Mouse (Mus musculus) urinary bladder, adult 18-20 months (tissue): Measurements from ENCODE around the gene Pacs1.
"Not testable (repeated sequence)": the region's sequence is repeated elsewhere in the genome, so short reads cannot be mapped to it uniquely, and the experiment has no call there.

Source experiments
- DNase-seq, 2 experiments: peaks; one replicate each; pipeline ENCODE4 v3.0.0; 2022; ENCODE audit warnings: low spot score in 2 of 2, mixed read lengths in 2 of 2

Gene Pacs1

DNA sequence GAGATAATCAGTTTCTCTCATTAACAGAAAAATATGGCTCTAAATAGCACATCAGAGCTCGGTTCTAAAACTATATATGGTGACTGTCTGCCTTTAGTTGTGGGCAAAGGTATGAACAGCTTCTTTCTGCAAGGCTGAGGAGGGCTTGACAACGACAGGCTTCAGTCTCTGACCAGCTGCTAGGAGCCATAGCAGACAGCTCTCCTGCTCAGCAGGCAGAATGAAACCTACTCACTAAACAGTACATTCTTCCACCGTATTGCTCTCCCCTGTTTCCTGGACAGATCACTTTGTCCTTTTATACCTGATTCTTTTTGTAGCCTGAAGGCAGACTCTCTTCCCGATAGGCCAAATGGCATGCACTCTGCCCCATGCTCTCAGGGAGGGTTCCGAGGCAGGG lies 121.2 kb downstream of the Pacs1 start:
- no peak for DNase-seq

- peak in 1 of 2 experiments; percentile 12 for DNase-seq
Measured at GRCm38 (mm10) chr19:5151331-5151730, 121.6 kb downstream of the Pacs1 start.

- DNase-seq = no peak
Measured at GRCm38 (mm10) chr19:5150358-5150757, 122.6 kb downstream of the Pacs1 start.

DNA sequence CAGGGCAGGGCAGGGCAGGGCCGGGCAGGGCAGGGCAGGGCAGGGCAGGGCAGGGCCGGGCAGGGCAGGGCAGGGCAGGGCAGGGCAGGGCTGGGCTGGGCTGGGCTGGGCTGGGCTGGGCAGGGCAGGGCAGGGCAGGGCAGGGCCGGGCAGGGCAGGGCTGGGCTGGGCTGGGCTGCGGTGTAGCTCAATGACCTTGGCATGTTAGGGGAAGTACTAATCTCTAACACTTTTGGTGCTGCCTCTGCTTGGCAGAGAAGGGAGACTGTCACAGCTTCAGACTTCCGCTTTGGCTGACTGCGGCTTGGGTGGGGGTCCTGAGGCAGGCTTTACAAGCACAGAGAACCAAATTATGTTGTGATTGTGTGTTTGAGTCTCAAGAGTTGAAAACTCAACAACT lies 123.9 kb downstream of the Pacs1 start:
- not testable (repeated sequence) for DNase-seq

DNA sequence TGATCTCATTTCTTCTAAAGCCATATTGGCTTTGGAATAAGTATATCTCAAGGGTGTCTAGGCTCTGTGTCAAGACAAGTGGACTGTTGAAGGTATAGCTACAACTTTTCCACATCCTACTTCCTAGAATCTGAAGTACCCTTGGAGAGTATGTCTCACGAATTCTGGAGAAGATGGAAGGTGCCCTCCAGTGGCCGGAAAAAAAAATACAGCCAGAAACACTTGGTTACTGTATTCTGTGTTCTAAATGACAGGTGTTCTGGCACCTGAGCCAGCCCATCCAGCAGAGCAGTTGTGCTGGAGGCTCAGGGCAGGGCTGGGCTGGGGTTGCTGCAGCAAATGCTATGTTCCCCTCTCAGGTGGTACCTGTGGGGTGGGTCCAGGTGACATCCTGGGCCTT lies 133.3 kb downstream of the Pacs1 start:
- peak; percentile 14 to 53 for DNase-seq

DNA sequence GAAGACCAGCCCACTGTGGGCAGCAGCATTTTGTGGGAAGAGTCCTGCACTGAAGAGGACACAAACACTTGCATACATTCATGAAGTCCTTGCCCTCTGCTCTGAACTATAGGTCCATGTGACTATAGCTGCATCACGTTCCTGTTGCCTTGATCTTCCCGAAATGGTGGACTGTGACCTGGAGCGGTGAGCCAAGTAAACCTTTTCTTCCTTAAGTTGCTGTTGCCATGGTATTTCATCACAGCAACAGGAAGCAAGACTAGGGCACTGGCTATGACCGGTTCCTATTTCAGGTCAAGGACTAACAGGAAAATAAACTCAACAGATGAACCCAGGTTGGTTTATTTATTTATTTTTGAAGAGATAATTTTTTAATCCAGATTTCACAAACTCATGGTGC lies 141.7 kb downstream of the Pacs1 start:
- no peak for DNase-seq

DNA sequence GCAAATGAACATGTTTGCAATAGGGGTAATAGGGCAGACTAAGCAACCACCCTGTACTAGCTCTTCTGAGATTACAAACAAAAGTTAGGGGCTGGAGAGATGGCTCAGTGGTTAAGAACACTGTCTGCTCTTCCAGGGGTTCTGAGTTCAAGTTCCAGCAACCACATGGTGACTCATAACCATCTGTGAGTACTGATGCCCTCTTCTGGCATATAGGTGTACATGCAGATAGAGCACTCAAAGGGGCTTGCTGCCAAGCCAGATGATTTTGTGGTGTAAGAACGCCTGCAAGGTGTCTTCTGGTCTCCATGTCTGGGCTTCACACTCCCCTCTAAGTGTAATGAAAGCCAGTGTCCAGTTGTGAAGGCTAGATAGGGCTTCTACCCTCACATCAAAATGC lies 143.1 kb downstream of the Pacs1 start:
- no peak for DNase-seq

DNA sequence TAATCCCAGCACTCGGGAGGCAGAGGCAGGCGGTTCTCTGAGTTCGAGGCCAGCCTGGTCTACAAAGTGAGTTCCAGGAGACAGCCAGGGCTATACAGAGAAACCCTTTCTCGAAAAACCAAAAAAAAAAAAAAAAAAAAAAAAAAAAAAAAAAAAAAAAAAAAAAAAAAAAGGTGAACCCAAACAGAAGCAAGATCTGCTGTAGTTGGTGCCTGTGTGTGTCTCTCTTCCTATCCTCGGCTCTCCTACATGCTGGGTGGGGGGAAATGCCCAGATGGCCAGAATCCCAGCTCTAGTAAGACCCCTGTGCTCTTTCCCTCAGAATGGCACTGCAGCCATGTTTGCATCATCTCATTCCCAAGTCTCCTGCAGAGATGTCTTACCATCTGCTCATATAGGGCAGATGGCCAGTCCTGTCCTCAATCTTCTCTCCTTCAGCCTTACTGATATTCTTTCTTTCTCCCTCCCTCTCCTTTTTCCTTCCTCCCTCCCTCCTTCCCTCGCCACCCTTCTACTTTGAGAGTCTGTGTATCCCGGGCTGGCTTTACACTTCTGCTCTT lies 148.8 kb downstream of the Pacs1 start:
- DNase-seq = no peak

DNA sequence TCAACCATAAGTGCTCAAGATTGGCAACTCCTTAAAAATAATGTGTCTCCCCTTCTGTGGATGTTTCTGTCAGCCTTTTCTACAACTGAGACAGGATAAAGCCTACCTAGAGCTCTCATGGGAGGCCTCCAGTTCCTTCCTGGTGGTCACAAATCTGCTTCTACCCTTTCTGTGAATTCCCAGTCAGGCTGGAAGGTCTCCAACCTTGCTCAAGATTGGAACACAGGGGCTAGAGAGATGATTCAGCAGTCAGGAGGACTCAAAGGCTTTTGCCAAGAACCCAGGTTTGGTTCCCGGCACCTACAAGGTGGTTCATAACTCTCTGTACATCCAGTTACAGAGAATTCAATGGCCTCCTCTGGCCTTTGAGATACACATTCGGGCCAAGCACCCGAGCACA lies 149.7 kb downstream of the Pacs1 start:
- no peak for DNase-seq

DNA sequence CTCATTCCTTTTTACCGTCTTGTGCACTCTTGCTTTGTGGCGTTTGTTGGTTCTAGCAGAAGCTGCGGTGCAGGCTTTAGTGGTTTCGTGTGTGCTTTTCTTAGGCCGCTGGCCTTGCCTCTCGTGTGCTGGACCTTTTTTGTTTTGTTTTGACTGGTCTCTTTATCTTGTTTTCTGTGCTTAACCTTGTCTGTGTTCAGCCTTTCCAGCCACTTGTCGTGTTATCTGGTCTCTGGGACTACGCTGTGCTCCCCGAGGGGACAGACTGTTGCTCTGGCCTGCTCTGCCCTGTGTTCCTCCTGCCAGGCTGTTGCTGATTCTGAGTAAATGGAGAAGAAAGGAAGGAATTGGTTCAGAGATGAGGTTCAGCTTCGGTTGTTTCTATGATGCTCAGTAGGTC lies 150.4 kb downstream of the Pacs1 start:
- DNase-seq = no peak

DNA sequence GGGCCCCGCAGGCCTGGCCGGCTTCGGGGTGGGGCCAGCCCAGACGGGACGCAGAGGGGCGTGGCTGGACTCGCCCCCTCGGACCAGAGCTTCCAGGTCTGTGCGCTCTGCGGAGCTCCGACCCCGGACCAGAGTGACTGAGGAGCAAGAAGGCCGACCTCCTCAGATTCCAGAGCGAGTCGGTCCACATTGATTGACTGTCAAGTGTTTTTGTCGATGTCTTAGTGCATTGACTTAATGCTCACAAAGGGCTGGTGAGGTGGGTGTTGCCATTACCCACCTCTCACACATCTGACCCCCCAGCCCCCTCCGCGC lies 154.6 kb downstream of the Pacs1 start, which contains the start of gene Klc2:
TSS of gene Klc2 (minus strand) at position 177 of the 315 bp plus-strand sequence.
- no peak for DNase-seq

- DNase-seq = peak; percentile 81 to 85
Measured at GRCm38 (mm10) chr19:5117494-5118383, 155.2 kb downstream of the Pacs1 start.

GRCm38 (mm10) chr19:5113783-5114182 lies 159.1 kb downstream of the Pacs1 start:
- no peak for DNase-seq

GRCm38 (mm10) chr19:5109659-5110453 lies 163.1 kb downstream of the Pacs1 start:
- DNase-seq = no peak

DNA sequence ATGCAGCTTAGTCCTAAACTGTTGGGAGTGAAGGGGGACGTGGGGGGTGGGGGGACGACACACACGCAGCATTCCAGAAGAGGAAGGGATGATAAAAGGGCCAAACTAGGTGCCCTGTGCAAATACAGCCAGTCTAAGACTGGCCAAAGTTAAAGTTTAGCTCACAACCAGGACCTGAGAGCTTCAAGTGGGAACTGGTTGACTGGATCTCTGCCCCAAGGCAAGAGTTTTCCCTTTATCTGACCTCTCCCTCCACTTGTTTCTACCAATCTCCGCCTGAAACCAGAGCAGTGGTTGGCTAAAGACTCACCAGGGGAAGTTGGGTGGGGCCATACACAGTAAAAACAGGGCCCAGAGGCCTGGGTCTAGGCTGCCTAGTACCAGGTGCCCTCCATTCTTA lies 164.2 kb downstream of the Pacs1 start:
- DNase-seq = no peak

DNA sequence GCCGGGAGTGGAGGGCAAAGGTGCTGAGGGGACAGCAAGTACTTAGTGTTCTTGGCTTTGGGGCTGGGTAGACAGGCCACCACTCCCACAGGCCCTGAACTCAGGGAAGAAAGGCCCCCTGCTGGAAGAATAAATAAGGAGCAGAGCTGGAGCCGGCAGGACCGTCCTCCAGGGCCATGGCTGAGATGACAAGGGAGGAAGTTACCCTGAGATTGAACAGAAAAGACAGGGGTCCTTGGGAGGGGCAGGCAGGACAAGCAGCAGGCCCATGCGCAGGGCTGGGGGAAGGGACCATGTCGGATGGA lies 164.7 kb downstream of the Pacs1 start:
- no peak for DNase-seq

- no peak for DNase-seq
Measured at GRCm38 (mm10) chr19:5107556-5108270, 165.2 kb downstream of the Pacs1 start.

DNA sequence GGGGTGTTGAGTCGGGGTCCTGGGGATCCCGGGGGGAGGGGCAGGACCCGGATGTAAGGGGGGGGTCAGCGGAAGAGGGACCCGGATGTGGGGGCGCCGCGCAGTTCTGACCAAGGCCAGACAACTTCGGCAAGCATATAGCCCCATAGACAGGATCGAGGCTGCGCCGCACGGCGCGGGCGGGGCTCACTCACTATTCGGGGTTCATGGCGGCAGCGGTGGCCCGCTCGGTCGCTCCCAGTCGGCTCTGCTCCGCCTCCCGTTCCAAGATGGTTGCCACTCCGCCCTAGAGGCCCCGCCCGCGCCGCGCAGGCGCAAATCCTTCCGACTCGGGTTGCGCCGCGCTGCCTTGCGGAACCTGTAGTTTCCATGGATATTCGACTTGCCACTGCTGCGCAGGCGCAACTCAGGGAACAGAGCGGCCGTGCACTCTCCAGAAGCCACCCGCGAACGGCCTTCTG lies 166.2 kb downstream of the Pacs1 start, which contains the start of gene Rab1b:
TSS of gene Rab1b (minus strand) at position 342 of the 461 bp plus-strand sequence.
- peak; percentile 93 to 97 for DNase-seq

DNA sequence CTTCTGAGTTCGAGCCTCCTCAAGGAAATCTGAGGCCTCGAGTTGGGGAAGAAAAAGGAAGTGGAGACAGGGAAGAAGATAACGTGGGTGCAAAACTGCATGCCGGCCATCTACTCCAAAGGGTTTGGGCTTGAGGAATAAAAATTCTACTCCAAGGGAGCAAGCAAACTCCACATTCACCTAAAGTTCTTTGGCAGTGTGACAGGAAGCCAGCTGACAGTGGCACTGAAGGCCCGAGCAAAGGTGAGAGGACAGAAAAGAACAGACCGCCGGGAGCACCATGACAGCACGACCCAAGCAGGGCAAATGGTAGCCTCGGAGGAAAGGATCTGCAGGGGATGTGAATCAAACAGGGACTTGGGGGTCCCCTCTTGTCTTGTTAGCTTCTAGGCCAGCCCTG lies 166.8 kb downstream of the Pacs1 start:
- DNase-seq = no peak

GRCm38 (mm10) chr19:5098363-5099143 lies 174.4 kb downstream of the Pacs1 start, which contains the start of gene Cnih2:
Cnih2 (minus strand) TSS chr19:5098521.
- peak; percentile 32 to 44 for DNase-seq
